Mouse (Mus musculus): ENCODE data around the gene Whamm.

DNA sequence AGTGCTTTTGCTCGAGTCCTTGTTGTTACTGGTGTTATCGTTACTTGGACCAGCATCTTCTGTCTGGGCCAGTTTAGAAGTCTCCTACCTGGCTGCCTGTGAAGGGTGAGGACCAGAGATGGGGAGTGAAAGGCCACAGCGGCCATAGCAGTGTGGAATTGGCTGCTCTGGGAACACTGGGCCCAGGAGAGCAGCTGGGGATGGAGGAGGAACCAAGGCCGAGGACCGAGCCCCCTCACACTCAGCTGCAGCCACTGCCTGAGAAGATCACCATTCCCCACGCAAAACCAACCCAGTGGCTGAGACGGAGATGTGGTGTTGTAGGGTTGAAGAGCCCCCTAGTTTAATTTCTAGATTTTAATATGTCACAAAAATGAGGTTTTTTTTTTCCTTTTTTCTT, 6.3 kb upstream of the Whamm start:
- TF ChIP-seq USF1 (IDR thresholded peaks at IDR 0.05; ENCODE audit: low read depth, low read length): no peak
- TF ChIP-seq CTCF (conservative IDR thresholded peaks at IDR 0.05 in 1 of 2, IDR thresholded peaks at IDR 0.05 in 1 of 2; ENCODE audit: low read depth in 2 of 2, low read length in 2 of 2): no peak

Measured in CH12.LX (cell line).